Mouse (Mus musculus): ENCODE results near the gene Pigw.
A peak's percentile ranks its signal among the peaks of the same experiment; 100 is the strongest.
"Not testable (repeated sequence)": the region's sequence is repeated elsewhere in the genome, so short reads cannot be mapped to it uniquely, and the experiment has no call there.

The Pigw gene

GRCm38 (mm10) chr11:84879007-84879771, 896 bp downstream of the Pigw start:
- DNase-seq: no peak

- not testable (repeated sequence) for DNase-seq
Measured at GRCm38 (mm10) chr11:84876020-84876419, 4.1 kb downstream of the Pigw start.

DNA sequence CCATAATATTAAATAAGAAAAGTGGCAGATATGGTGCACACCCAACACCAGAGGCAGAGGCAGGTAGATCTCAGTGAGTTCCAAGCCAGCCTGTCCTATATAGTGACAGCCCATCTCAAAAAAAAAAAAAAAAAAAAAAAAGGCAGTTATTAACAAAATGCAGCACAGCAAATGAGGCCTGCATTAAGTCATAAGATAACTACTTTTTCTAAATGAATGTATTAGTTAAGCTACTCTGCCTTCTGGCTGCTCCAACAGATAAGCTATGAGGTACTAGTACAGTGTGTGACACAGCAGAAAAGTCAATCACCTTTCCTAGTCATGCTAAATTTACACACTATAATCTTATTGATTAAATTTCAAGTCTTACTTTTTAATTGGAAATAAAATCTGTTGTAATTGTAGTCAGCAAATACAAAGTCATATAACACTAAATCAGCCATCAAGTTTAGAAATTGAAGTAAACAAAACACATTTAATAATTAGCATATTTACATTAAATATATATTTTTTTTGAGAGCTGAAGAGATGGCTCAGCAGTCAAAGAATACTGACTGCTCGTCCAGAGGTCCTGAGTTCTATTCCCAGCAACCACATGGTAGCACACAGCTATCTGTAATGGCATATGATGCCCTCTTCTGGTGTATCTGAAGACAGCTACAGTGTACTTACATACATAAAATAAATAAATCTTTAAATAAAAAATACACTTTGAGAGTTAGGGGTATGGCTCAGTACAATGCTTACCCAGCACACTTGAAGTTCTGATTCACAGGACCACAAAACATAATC, 6.8 kb downstream of the Pigw start:
- DNase-seq: no peak

GRCm38 (mm10) chr11:84871548-84872069, 8.5 kb downstream of the Pigw start:
- DNase-seq: no peak

GRCm38 (mm10) chr11:84871046-84871445, 9.0 kb downstream of the Pigw start:
- DNase-seq: no peak

DNA sequence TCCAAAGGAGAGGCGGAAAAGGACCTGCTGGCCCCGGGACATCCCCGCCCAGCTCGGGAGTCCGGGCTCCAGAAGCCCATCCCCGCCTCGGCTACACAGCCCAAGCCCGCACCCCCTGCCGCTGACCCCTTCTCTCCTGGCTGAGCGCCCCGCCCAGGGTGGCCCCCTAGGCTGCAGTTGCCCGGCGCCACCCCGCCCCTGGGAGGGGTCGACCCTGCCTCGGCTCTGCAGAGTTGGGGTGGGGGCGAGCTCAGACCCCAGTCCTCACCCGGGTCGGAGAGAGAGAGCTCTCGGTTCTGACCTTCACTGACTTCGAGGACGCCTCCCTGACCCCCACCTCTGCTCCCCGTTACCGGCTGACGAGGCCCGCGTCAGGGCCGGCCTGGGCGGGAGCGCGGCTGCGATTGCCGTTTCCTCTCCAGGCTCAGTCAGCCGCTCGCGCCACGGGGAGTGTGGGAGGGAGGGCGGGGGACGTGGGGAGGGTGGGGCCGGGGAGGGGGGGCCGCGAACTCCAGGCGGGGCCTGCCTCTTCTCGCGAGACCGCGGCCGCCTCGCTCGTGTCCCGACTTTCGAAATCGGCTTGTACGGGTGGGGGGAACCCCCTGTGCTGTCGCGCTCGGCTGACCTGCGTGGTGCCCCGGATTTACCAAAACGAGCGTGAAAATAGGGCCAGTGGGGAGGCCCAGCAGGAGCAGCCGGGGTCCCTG, 9.6 kb downstream of the Pigw start, which contains the start of gene Ggnbp2:
TSS of gene Ggnbp2 (minus strand) at position 481 of the 707 bp plus-strand sequence.
- peak; percentile 96 for DNase-seq

GRCm38 (mm10) chr11:84869537-84870232, 10.4 kb downstream of the Pigw start:
- DNase-seq: peak; percentile 98

DNA sequence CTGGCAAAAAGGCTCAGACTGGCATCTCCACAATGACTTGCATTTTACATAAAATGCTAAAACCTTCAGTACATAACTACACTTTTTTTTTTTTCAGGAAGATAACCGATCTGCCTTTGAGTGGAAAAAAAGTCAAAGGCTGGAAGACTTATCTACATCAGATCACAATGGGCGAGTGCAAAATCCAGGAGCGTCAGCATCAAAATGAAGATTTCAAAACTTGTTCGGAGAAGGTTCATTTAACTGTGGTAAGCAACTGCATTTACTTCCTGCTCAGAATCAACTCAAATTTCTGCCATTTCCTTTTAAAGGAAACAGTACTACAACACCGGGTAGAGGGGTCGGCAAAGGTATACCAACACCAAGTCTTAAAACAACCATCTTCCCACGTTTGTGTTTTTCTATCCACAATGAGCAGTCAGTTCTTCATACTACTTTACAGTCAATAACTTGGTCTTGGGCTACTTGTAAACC, 11.3 kb downstream of the Pigw start:
- DNase-seq: no peak

- DNase-seq: no peak
Measured at GRCm38 (mm10) chr11:84867586-84867985, 12.5 kb downstream of the Pigw start.

- DNase-seq: no peak
Measured at GRCm38 (mm10) chr11:84865268-84865667, 14.8 kb downstream of the Pigw start.

GRCm38 (mm10) chr11:84855285-84855684, 24.8 kb downstream of the Pigw start:
- DNase-seq: no peak

- no peak for DNase-seq
Measured at GRCm38 (mm10) chr11:84847475-84848090, 32.5 kb downstream of the Pigw start.

DNA sequence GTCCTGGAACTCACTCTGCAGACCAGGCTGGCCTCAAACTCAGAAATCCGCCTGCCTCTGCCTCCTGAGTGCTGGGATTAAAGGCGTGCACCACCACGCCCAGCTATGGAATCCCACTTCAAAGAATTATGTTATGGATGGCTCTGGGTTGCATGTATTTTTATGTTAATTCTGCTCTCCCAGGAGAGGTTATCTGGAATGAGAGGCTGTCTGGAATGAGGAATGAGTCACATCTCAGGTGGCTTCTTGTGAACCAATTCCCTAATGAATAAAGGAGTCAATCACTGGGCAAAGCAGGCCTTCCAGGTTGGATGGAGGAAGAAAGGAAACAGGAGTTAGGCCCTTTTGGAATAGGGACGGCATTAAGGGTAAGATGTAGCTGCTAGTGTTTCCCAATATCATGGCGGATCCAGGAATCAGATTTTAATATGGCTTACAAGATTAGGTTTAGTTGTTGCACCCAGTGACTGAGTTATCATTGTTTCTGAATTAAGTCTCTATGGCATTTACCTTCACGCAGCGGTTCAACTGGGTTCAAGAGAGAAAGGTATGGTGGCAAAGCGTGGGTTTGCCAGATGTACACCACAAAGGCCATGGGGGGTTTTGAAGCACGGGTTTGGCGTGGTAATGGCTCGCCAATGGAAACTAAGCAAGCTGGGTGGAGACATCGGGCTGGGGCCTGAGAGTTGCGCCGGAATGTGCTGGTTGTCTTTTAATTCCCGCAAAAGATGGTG, 33.2 kb downstream of the Pigw start:
- no peak for DNase-seq

- no peak for DNase-seq
Measured at GRCm38 (mm10) chr11:84839330-84839729, 40.8 kb downstream of the Pigw start.

DNA sequence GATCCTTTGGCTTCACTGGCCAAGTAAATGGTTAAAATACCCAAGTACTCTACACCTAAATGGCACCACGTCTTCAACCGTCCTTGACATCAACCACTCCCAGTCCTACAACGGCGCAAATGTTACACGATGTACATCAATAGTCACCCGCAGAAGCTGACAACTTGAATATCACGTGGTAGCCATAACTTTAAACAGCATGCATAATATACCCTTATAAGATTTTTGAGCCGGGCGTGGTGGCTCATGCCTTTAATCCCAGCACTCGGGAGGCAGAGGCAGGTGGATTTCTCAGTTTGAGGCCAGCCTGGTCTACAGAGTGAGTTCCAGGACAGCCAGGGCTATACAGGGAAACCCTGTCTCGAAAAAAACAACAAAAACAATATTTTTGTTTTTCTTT, 50.6 kb downstream of the Pigw start:
- not testable (repeated sequence) for DNase-seq

DNA sequence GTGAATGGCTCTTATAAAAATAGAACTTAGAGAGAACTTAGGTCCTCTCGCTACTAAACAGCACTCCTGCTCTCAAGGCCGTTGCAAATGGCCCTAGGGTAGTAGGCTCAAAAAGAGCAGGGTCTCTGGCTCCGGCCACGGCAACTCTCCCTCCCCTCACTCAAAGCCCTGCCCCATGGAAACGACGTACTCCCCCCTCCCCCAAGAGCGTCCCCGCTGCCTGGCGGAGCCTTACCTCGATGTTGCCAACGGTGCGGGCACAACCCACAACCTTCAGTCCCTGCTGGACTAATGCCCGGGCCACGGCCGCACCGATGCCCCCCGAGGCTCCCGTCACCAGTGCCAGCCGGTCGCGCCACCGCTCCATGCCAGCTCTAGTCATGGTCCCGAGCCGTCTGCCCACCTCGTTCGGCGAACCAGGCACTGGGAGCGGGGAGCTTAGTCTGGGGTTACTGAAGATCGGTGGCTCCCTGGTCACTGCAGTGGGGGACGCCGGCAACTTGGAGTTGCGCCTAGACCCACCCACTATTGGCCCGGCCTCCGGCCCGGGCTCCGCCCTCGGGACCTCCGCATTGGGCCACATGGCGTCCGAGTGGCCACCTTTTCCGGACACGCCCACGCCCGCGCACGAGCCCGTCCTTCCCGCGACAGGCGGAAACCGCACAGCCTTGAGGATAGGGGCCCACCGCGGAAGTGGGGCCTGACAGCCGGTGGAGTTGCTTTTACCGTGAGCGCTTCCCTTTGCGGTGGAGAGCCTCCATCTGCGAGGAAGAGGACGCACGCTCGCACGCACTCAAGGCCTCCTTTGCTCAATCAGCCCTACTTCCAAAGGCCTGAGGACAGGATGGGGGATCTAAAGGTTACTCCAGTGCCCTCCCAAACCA, 51.3 kb downstream of the Pigw start, which contains the start of gene Dhrs11:
TSS of gene Dhrs11 (minus strand) at position 479 of the 884 bp plus-strand sequence.
- peak; percentile 97 for DNase-seq

GRCm38 (mm10) chr11:84827901-84828503, 52.1 kb downstream of the Pigw start:
- no peak for DNase-seq

DNA sequence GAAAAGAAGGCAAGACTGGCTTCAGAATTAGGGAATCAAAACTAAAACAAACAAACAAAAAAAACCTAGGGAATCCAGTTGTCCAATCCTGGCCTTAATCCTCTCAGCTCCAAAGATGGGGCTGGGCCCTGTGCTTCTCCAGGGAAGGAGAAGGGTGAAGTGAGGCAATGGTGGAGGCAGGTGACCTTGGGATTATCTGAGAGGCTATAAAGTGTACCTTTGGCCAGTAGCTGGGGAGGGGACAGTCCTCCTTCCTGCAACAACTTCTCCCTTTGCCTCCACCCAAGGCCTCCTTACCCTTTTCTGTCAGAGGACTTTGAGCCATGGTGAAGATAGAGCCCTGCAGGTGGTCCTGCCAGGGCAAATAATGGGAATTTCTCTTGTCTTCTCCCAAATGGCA, 52.6 kb downstream of the Pigw start:
- DNase-seq: no peak
